In genomic region chr11:106308162-106308561, GRCm38 (mm10) we compare ENCODE assay signal across 21 mouse cellular contexts. TPM values are rescaled to one million over a fixed set of nuclear protein-coding genes. Genes with fewer than 3 reads are reported as not detected.
DNase-seq lines count a peak whose midpoint lies in the region; ATAC-seq lines count a peak whose summit lies in the region.
"Had no signal": no experiment of that assay in that cellular context is flagged by ENCODE, and none has a peak within 500 bp of the region (broad histone marks: within the 10 kb centered on the region; RNA-seq: fewer than 3 reads in every experiment).

No protein-coding gene starts in this region.

- no peaks in the 10 kb centered on the region for H3K36me3 ChIP-seq in kidney, embryonic 14.5 days (ENCODE audit: control insufficient read depth, insufficient read depth, low read length)
- H3K36me3 ChIP-seq: embryonic facial prominence, embryonic 12.5 days; heart, embryonic 12.5 days; hindbrain, embryonic 15.5 days; liver, embryonic 13.5 days; neural tube, embryonic 13.5 days had no signal

- no peaks in the 10 kb centered on the region for H3K9me3 ChIP-seq in kidney, embryonic 14.5 days (ENCODE audit: control insufficient read depth, low read length)
- H3K9me3 ChIP-seq: embryonic facial prominence, embryonic 12.5 days; heart, embryonic 12.5 days; hindbrain, embryonic 15.5 days; liver, embryonic 13.5 days; neural tube, embryonic 13.5 days had no signal

- H3K9ac ChIP-seq in kidney, embryonic 14.5 days (ENCODE audit: low read depth, low read length) = no peak overlapping the region
- H3K9ac ChIP-seq: embryonic facial prominence, embryonic 12.5 days; heart, embryonic 12.5 days; hindbrain, embryonic 15.5 days; liver, embryonic 13.5 days; neural tube, embryonic 13.5 days had no signal

- H3K4me3 ChIP-seq in kidney, embryonic 14.5 days (ENCODE audit: low read length) = no peak overlapping the region
- H3K4me3 ChIP-seq: embryonic facial prominence, embryonic 12.5 days; heart, embryonic 12.5 days; hindbrain, embryonic 15.5 days; layer of hippocampus, adult 2 months; liver, embryonic 13.5 days; neural tube, embryonic 13.5 days had no signal

- H3K4me2 ChIP-seq in kidney, embryonic 14.5 days (replicated peaks; ENCODE audit: low read depth, low read length) = no peak overlapping the region
- H3K4me2 ChIP-seq: embryonic facial prominence, embryonic 12.5 days; heart, embryonic 12.5 days; hindbrain, embryonic 15.5 days; liver, embryonic 13.5 days; neural tube, embryonic 13.5 days had no signal

- WGBS in kidney, embryonic 14.5 days = 49% methylated on average over 11 of the region's 11 CpGs

- no peak for ATAC-seq in kidney, embryonic 14.5 days (ENCODE audit: low FRiP score, low TSS enrichment)
- ATAC-seq: intestine, embryonic 16.5 days; lung, postnatal 0 days; Patski had no signal

- DNase-seq in kidney, postnatal 14 days = no peak
- DNase-seq in lung, postnatal 25 days (ENCODE audit: low spot score) = peak; percentile 58
- DNase-seq in lung, postnatal 10 days = no peak
- DNase-seq in B cell, adult 2 months = peak; percentile 87 to 90
- peak; percentile 74 to 87 for DNase-seq in spleen, adult 18-20 months
- DNase-seq in cerebellum, postnatal 14 days = no peak
- DNase-seq in thymus, postnatal 36 days = no peak
- DNase-seq: adrenal gland, postnatal 25 days; cerebellum, adult 2 months; liver, embryonic 13.5 days had no signal

- no peaks in the 10 kb centered on the region for H3K27me3 ChIP-seq in kidney, embryonic 14.5 days (ENCODE audit: control insufficient read depth, insufficient read depth, low read length)
- H3K27me3 ChIP-seq: embryonic facial prominence, embryonic 12.5 days; heart, embryonic 12.5 days; hindbrain, embryonic 15.5 days; liver, embryonic 13.5 days; neural tube, embryonic 13.5 days; Patski had no signal

- H3K4me1 ChIP-seq in kidney, embryonic 14.5 days (ENCODE audit: control insufficient read depth, insufficient read depth, low read length) = 0 out of 2 replicates have a peak, but pooled peaks cover 8% of the 10 kb centered on the region
- H3K4me1 ChIP-seq: heart, embryonic 12.5 days; hindbrain, embryonic 15.5 days; neural tube, embryonic 13.5 days had no signal

- H3K27ac ChIP-seq in kidney, embryonic 14.5 days (ENCODE audit: low read depth, low read length) = peak overlapping the region; percentile 25; the same call in 1 of the 2 replicates
- H3K27ac ChIP-seq: embryonic facial prominence, embryonic 12.5 days; hindbrain, embryonic 15.5 days; layer of hippocampus, adult 2 months; liver, embryonic 13.5 days; neural tube, embryonic 13.5 days had no signal

RNA-seq across cellular contexts. Expression of gene Cd79b, which starts 6.4 kb away (rescaled TPM):
- 7.3 and 7.4 TPM in 2 replicates for polyA plus RNA-seq in kidney, embryonic 14.5 days (2014; fragmentation: Nextera tagmentation; extraction: Ambion mirVana)
- polyA plus RNA-seq: C2C12 had no signal

RNA-seq across cellular contexts. Expression of gene Gh, which starts 6.5 kb away (rescaled TPM):
- polyA plus RNA-seq in kidney, embryonic 14.5 days (2014; fragmentation: Nextera tagmentation; extraction: Ambion mirVana) = not detected in 2 replicates
- polyA plus RNA-seq: C2C12; cerebellum, adult 2 months; cortical plate, adult 2 months; embryonic facial prominence, embryonic 12.5 days; heart, embryonic 12.5 days; hindbrain, embryonic 15.5 days; intestine, embryonic 16.5 days; liver, embryonic 13.5 days; lung, postnatal 0 days; neural tube, embryonic 13.5 days; Patski had no signal

RNA-seq across cellular contexts. Expression of gene Tcam1, which starts 31.7 kb away (rescaled TPM):
- polyA plus RNA-seq in kidney, embryonic 14.5 days (2014; fragmentation: Nextera tagmentation; extraction: Ambion mirVana) = 0.81 and 1.2 TPM in 2 replicates

RNA-seq across cellular contexts. Expression of gene Smarcd2, which starts 35.4 kb away (rescaled TPM):
- 54.9 and 78.6 TPM in 2 replicates for polyA plus RNA-seq in kidney, embryonic 14.5 days (2014; fragmentation: Nextera tagmentation; extraction: Ambion mirVana)

RNA-seq across cellular contexts. Expression of gene Scn4a, which starts 44.9 kb away (rescaled TPM):
- 0.29 and 0.35 TPM in 2 replicates for polyA plus RNA-seq in kidney, embryonic 14.5 days (2014; fragmentation: Nextera tagmentation; extraction: Ambion mirVana)
- polyA plus RNA-seq: hindbrain, embryonic 15.5 days; intestine, embryonic 16.5 days; neural tube, embryonic 13.5 days had no signal

Comparison
In these comparisons a context has a peak if more than half of its experiments do, and no peak if none do; other contexts are left out.
1. DNase-seq: peak in lung, postnatal 25 days (single experiment), B cell, adult 2 months (2 of 2) and spleen, adult 18-20 months (2 of 2); none in kidney, postnatal 14 days (single experiment), lung, postnatal 10 days (single experiment), cerebellum, postnatal 14 days (0 of 2) and thymus, postnatal 36 days (0 of 2).